Mouse (Mus musculus) megakaryocyte, adult 5-6 weeks (primary cell): ENCODE data around the gene Asic3. TPM values are rescaled to one million over a fixed set of nuclear protein-coding genes. Genes with fewer than 3 reads are reported as not detected.

Experiments
- ATAC-seq: 2 replicates; pipeline ENCODE4 v1.8.0; 2016; ENCODE audit warnings: mild to moderate bottlenecking, inconsistent platforms; ENCODE audit not compliant: poor library complexity, severe bottlenecking
- total RNA-seq, 2 experiments: library from RNA; stranded (forward) in 1 of 2; stranded (reverse) in 1 of 2; fragments of 153-499, 151-499 nt in 1 of 2; fragments of 221-1000, 200-1000 nt in 1 of 2; gene quantifications; 2 replicates each; pipeline versions ENCODE4 v1.2.3 to v1.2.4; 2015 to 2017

Gene Asic3
- total RNA-seq (2015) (not detected in 2 replicates), total RNA-seq (2017) (not detected in 2 replicates)

DNA sequence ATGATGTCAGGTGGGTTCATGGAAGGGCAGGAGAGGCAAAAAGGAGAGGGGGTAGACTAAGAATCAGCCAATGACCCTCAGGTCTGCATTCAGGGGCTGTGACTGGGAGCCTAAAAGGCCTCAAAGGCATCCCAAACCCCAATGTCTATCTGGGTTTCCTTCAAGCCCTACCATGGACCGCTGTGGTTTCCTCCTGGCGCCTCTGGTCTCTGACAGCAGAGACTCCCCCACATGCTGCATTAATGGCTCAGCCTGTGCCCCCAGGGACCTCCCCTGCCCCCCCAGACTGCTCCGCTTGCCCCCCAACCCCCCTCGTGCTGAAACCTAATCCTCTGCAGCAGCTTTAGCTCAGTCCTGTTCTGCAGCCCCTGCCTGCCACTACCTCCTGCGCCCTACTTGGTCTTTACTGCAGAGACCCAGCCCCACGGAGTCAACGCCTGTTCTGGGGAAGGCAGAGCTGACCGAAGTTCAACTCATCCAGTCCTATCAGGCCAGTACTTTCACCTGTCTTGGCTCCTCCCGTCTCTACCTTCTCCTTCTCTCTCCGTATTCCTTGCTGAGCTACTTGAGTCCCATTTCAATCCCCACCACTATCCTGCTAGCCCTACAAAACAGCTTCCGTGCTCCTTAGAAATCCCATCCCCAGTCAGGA lies at the start of gene Asic3:
Asic3 (plus strand) TSS at position 351 of the 652 bp plus-strand sequence.
- no peak for ATAC-seq

DNA sequence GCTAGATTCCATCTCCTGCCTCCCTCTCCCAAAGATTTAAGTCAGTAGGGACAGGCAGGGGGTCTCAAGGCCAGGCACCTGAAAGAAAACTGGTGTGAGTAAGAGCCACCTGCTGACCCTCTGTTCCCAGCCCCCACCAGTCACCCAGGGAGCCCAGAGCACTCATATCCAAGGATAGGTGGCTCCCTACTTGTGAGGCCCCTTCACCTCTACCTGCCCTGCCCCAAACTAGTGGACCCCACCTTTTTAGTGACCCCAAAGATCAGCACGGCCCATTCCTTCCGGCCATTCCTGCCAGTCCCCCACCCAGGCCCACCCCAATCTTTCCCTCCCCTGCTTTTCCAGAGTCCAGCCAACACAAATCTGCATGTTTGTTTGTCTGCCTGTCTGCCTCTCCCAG lies 49.7 kb upstream of the Asic3 start:
- no peak for ATAC-seq

GRCm38 (mm10) chr5:24364061-24364460 lies 49.1 kb upstream of the Asic3 start:
- ATAC-seq, result no peak

- ATAC-seq, result no peak
Measured at GRCm38 (mm10) chr5:24364508-24364907, 48.7 kb upstream of the Asic3 start, which contains the start of gene Nos3. TSS of gene Nos3 (plus strand) at chr5:24364810.

- ATAC-seq, result no peak
Measured at GRCm38 (mm10) chr5:24364963-24365362, 48.2 kb upstream of the Asic3 start.

- no peak for ATAC-seq
Measured at GRCm38 (mm10) chr5:24365528-24365927, 47.7 kb upstream of the Asic3 start.

DNA sequence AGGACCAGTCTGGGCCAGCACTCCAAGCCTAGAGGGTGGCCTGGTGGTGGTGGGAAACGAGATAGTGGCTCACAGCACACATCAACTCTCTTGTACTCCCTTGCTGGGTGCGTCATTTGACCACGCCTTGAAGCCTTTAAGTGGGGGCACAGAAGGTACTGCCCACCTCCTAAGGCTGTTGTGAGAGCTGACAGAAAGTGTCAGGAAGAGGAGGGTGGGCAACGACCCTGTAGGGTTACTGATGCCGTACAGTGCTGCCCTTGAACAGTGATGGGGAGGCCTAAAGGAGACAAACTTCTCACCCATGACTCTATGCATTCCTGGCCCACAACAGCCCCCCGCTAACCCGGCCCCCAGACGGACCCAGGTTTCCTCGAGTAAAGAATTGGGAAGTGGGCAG lies 46.8 kb upstream of the Asic3 start:
- ATAC-seq, result no peak

DNA sequence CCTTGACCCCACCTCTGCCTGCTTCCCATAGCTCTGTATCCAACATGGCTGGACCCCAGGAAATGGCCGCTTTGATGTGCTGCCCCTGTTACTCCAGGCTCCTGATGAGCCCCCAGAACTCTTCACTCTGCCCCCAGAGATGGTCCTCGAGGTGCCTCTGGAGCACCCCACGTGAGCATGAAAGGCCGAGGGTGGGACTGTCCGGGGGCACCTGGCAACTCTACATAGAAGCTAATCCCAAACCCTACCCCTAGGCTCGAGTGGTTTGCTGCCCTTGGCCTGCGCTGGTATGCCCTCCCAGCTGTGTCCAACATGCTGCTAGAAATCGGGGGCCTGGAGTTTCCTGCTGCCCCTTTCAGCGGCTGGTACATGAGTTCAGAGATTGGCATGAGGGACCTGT lies 43.4 kb upstream of the Asic3 start:
- ATAC-seq, result no peak

- no peak for ATAC-seq
Measured at GRCm38 (mm10) chr5:24373807-24374206, 39.4 kb upstream of the Asic3 start.

GRCm38 (mm10) chr5:24374216-24374615 lies 39.0 kb upstream of the Asic3 start:
- ATAC-seq, result no peak

DNA sequence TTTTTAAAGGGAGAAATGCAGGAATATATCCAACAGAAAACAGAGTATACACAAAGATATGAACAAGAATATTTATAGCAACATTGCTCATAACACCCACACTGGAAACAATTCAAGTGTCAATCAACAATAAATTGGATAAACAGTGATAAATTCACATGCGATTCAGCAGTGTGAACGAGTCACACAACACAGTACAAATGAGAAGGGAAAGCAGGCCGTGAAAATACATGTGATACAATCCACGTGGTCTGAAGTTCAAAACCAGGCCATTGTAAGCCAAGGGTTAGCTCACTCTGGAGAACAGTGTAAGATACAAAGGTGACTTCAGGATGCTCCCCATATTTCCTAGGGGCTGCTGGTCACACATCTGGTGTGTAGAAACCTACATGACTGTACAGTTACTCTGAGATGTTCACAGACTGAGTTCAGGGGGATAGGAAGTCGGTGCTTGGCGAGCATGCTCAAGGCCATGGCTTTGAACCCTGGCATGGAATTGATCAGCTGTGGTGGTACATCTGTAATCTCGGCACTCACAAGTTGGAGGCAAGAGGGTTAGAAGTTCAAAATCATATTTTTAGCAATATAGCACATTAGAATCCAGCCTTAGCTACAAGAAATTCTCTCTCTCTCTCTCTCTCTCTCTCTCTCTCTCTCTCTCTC lies 38.4 kb upstream of the Asic3 start:
- no peak for ATAC-seq

- no peak for ATAC-seq
Measured at GRCm38 (mm10) chr5:24378700-24379099, 34.5 kb upstream of the Asic3 start.

DNA sequence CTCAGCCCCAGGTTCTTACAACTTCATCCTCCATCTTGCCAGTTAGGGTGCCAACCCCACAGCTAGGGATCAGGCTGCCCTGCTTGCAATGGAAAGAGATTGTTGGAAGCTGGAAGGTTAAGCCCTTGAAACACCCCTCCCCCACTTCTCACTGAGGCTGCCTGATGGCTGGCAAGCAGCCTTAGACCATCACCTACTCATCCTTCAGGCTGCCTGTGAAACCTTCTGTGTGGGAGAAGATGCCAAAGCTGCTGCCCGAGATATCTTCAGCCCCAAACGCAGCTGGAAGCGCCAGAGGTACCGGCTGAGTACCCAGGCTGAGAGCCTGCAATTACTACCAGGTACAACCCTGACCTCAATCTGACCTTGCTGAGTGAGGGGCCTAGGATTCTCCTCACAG lies 33.7 kb upstream of the Asic3 start:
- ATAC-seq, result no peak

DNA sequence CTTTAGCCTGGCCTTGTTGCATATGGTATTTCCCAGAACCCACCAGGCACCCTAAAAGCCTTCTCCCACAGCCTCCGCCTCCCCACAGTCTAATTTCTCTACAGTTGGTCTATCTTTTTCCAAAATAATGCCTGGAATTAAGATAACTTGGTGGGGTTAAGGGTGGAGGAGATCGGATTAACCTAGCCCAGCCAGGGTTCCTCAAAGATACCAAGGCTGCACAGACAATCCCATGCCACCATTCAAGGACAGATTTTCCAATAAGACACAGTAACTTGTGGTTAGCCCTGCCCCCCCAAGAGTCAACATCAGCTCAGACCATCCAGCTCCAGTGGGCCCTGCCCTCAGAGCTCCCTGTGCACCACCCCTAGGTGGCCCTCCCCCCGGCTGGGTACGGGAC lies 32.7 kb upstream of the Asic3 start:
- no peak for ATAC-seq

GRCm38 (mm10) chr5:24381486-24381885 lies 31.7 kb upstream of the Asic3 start:
- ATAC-seq, result no peak

GRCm38 (mm10) chr5:24381988-24382387 lies 31.2 kb upstream of the Asic3 start:
- no peak for ATAC-seq

DNA sequence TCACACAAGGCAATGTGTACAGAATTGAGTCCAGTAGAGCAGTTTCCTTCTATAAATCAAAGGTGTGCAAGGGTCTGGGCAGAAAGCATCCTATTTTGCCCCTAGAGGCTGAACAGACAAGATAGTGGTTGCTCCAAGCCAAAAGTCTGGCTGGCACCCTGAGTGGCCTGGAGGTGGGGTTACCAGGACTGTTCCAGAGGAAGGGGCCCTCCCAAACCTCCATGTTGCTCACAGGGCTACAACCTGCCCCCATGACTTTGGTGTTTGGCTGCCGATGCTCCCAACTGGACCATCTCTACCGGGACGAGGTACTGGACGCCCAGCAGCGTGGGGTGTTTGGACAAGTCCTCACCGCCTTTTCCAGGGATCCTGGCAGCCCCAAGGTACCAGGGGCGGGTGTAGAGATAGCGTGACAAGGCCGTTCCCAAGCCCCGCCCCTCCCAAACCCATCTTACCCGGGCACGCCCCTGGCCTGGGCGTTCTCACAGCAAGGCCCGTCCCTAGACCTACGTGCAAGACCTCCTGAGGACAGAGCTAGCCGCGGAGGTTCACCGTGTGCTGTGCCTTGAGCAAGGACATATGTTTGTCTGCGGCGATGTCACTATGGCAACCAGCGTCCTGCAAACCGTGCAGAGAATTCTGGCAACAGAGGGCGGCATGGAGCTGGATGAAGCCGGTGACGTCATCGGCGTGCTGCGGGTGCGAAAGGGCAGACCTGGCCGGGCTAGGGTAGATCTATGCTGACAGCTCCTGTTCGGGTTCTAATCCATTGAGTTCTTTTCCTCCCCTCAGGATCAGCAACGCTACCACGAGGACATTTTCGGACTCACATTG lies 29.9 kb upstream of the Asic3 start:
- peak; percentile 77 for ATAC-seq

DNA sequence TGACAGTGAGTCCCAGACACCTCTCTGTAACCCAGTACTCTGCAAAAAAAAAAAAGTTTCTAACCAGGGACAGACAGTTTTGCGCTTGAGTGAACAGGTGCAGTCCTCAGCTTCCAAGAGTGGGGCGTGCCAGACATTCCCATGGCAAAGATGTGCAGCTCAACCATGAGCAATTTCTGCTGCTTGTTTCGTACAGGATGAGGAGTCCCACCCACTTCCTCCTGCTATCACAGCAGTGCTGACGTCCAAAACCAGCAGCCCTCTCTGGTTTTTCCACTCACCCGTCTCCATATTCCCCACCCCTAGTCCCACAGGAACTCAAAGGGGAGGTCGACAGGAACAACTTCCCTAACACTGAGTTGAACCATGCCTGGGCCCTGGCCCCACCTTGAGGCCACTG lies 28.8 kb upstream of the Asic3 start:
- ATAC-seq, result peak; percentile 33

DNA sequence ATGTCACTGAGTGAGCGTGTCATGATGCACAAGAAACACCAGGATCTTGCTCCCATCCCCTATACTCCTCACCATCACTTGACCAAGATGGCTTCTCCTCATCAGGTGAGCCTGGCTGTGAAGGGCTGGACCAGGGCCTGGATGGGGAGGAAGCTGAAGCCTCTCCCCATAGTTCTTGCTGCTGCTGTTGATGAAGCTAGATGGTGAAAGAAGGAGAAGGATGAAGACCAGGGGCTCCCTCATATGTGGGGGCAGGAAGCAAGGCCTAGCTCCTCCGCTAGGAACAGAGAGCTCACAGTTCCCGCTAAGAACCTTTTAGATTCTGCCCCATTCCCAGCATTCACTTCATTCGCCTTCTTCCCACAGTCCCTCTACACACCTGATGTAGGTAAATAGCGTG lies 27.8 kb upstream of the Asic3 start:
- ATAC-seq, result no peak

DNA sequence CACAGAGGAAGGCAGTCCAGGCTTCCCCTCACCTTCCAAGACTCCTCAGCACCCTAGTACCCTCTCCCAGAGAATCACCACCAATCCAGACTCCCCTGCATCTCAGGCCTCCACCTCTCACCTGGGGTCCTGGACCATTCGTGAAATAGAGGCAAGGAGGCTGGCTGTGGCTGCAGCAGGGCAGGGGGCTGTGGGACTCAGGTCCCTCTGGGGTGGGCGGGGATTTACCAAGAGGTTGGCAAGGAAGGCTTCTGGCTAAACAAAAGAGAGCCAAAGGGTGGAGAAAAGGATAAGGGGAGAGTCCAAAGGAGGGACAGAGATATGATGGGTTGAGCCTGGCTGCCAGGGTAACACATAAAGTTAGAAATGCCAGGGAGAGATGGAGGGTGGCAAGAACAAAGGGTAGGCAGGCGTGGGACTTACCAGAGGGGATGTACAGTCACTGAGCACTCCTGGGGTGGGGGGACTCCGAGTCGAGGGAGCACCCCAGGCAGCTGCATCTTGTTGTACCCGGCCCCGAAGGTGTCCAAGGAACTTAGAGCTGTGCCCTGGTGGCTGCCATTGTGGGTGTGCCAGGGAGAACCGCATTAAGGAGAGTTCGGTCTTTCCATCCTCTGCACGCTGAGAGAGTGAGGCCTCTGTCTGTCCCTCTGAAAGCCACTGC lies 27.2 kb upstream of the Asic3 start:
- no peak for ATAC-seq
